Mouse (Mus musculus) gastrocnemius, adult 18-20 months (tissue): Measurements from ENCODE around the gene Itgal. TPM values are rescaled to one million over a fixed set of nuclear protein-coding genes. Genes with fewer than 3 reads are reported as not detected.
"Not testable (repeated sequence)": the region's sequence is repeated elsewhere in the genome, so short reads cannot be mapped to it uniquely, and the experiment has no call there.

Source experiments
- DNase-seq: peaks from one replicate; pipeline ENCODE4 v3.0.0; 2021; ENCODE audit warnings: low spot score
- long read RNA-seq, 2 experiments: library from polyadenylated mRNA; stranded (forward); transcript quantifications; one replicate each; pipeline ENCODE4 v2.0.0; 2021
- total RNA-seq, 2 experiments: library from RNA; stranded (reverse); gene quantifications; 2 replicates each; pipeline ENCODE4 v1.2.3; 2021

The Itgal gene
- total RNA-seq = under 1 TPM; 0.21 to 0.33 TPM
- long read RNA-seq, experiment 1 = 0 reads
- long read RNA-seq, experiment 2 = 0 reads

GRCm38 (mm10) chr7:127296098-127296497 lies at the start of gene Itgal:
TSS of gene Itgal (plus strand) at chr7:127296260.
- no peak for DNase-seq

GRCm38 (mm10) chr7:127250511-127250910 lies 45.5 kb upstream of the Itgal start:
- DNase-seq = not testable (repeated sequence)

GRCm38 (mm10) chr7:127252414-127252813 lies 43.6 kb upstream of the Itgal start:
- DNase-seq = no peak

DNA sequence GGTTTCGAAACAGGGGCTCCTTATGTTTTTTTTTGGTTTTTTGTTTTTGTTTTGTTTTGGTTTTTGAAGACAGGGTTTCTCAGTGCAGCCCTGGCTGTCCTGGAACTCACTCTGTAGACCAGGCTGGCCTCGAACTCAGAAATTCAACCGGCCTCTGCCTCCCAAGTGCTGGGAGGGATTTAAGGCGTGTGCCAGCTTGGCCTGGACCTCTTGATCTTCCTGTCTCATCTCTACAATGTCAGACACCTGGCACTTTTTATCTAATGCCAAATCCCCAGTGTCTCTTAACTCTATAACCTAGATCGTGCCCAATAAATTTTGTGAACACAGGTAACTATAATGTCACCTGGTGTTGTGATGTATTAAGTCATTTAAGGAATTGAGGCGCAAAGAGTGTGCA lies 42.7 kb upstream of the Itgal start:
- DNase-seq = no peak

- peak; percentile 95 for DNase-seq
Observed at GRCm38 (mm10) chr7:127253821-127254769, 42.0 kb upstream of the Itgal start.

DNA sequence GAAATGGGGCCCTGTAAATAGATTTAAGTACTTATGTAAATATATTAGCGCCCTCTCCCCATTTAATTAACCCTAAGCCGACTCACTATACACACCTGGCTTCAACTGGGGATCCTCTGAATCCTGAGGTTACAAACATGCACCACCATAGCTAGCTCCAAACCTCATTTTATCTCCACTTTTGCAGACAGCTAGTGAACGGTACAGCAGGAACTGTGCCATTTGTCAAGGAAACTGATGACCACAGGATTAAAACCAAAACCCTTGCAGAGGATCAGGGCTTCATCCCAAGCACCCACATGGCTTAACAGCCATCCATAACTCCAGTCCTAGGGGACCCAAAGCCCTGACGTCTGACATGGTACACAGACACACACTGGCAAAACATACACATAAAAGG lies 41.1 kb upstream of the Itgal start:
- no peak for DNase-seq

GRCm38 (mm10) chr7:127255965-127256364 lies 40.1 kb upstream of the Itgal start:
- DNase-seq = no peak

DNA sequence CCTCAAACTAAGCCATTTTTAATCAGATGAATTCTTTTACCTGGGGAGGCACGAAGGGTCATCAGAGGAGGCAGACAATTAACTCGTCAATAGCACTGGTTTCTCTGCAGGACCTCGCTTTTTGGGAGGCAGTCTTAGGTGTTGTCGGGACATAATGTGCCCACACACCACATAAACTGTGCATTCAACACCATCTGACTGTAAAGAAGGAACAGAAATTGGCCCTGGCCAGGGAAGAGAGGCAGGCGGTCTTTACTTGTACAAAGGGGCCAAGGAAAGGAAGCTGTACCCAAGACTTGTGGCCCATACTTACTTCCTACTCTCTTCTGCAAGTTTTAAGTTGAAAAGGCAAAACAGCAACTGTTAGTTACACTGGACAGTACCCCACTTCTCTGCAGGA lies 39.5 kb upstream of the Itgal start:
- DNase-seq = no peak

- no peak for DNase-seq
Observed at GRCm38 (mm10) chr7:127259186-127259905, 36.7 kb upstream of the Itgal start.

DNA sequence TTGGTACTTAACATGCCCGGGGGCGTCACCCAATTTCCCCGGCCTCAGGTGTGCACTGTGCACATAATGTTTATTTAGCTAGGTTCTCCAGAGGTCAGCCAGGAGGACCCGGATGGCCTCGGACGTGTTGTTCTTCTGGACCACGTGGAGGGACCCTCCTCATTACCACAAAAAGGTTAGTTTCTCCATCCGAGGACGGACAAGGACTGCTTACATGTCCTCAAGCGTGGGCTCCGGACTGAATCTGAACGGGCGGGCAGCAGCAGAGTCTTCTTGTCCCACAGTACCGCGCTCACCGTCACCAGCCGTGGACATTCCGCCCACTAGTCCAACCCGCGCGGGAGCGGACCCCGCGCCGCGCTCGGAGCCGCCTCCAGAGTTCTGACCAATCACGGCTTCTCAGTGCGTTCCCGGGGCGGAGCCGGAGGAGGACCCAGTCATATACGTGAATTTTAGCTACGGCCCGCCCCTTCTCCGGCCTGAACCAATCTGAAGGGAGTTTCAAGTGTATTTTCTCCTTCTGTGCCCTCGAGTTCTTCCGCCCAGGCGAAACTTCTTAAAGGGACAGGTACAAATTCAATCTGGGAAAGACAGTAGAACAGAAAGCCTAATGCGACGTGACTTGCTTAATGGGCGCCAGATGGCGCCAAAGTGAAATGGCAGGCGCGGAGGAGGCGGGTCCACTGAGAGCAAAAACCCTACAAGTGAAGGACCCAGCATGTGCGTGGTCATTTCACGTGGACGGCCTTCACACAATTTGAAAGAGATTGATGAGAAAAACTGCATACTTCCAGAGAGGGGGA lies 35.5 kb upstream of the Itgal start, which contains the start of gene Dctpp1:
TSS of gene Dctpp1 (minus strand) at position 401 of the 803 bp plus-strand sequence.
- DNase-seq = peak; percentile 98

GRCm38 (mm10) chr7:127262218-127262961 lies 33.7 kb upstream of the Itgal start:
- DNase-seq = no peak

DNA sequence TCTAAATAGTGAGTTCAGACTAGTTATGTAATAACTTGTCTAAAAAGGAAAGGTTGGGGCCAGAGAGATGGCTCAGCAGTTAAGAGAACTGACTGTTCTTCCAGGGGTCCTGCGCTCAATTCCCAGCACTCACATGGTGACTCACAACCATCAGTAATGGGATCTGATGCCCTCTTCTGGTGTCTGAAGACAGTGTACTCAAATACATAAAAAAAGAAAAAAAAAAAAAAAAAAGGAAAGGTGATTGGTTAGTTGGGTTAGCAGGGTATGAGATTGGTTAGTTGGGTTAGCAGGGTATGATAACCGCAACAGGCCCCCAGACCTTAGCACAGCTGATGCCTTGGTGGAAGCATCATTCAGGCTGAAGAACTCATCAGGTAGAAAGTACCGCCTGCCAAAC lies 32.5 kb upstream of the Itgal start:
- DNase-seq = no peak

DNA sequence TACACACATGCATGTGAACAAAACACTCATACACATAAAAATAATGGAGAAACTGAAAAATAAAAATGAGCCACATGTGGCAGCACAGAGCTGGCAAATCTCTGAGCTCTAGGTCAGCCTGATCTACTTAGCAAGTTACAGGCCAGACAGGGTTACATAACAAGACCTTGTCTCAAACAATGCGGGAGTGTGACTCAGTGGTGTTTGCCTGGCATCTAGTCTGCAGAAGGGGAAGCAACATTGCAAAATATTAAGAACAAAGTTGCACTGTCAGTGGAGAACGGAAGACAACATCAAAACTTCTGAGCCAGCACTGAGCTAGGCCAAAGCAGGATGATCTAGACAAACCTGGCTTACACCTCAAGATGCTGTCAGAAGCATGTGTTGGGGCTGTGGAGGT lies 25.8 kb upstream of the Itgal start:
- no peak for DNase-seq

- DNase-seq = no peak
Observed at GRCm38 (mm10) chr7:127270666-127271065, 25.4 kb upstream of the Itgal start.

DNA sequence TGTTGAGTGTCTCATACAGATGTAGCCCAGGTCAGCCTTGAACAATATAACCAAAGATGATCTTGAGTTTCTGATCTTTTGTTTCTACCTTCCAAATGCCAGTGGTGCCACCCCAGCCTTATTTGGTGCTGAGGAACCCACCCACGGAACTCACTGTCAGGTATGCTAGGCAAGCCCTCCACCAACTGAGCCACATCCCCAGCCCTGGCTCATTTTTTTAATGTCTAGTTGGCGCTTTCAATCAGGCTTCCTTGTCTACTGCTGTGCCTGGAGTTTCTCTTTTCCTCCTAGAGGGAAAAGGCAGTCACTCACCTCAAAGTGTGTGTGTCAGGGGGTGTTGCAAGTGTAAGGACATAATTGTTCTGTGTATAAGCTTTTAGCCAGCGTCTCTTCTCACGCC lies 25.0 kb upstream of the Itgal start:
- DNase-seq = no peak

- no peak for DNase-seq
Observed at GRCm38 (mm10) chr7:127272566-127272965, 23.5 kb upstream of the Itgal start.

DNA sequence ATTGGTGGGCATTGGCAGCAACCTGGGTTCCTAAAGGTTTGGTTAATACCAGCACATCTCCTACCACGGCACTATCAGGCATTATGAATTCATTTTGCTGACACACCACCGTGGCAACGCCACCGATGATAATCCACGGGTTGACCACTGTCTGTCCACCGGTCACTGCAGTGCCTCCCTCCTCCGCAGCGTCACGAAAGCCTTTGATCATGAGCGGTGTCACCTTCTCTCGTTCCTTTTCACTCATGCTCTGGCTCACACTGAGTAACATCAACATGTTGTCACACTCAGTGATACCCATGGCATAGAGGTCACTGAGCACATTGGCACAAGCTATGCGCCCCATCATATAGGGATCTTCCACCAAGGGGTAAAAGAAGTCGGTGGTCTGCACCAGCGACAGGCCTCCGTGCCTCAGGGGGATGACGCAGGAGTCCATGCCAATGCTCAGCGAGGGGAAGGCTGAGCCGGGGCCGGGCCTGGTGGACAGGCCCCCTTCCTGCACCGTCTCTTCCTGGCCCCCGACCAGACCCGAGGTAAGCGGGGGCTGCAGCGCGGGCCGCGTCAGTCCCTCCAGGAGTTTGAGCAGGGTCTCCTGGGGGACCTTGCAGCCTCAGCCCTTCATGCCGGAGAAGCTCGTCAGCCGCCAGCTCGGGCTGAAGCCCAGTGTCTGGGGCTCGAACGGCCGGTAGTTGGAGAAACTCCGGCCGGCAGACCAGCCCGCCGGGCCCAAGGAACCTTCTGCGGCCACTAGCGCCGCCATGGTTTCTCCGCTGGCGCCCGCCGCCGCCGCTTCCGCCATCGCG lies 22.7 kb upstream of the Itgal start:
- DNase-seq = peak; percentile 19

- DNase-seq = peak; percentile 96
Observed at GRCm38 (mm10) chr7:127273925-127274789, 21.9 kb upstream of the Itgal start, which contains the start of gene Sephs2. TSS of gene Sephs2 (minus strand) at chr7:127274055.

DNA sequence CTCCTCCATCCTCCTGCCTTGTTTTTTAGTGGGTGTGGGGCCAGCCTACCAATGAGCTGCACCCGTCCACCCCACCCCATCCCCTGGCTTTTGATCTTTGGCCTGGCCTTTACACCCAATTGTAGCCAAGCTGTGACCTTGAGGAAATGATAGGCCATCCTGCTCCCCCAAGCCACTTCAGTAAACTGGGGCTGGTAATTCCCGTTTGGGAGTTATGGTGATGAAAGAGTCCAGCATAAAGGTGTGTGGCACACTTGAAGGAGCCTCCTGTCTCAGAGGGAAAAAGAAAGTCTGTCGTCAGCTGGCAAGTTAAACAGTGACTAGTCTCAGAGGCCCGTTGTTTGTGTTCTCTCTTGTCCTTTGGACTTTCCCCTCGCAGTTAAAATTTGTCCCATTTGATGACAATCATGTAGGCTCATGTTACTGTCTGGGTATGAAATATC lies 19.5 kb upstream of the Itgal start:
- no peak for DNase-seq
